Mouse (Mus musculus) forebrain, postnatal 0 days (tissue): ENCODE measurements at regions not wholly inside any gene's neighbourhood (a gene's known extent, or its start where the extent isn't known, plus 50 kb on each side); places are given as distances from the start of the nearest gene placed in this dataset.

Experiments
- ATAC-seq: fragments of 200-750 bp; cut with Nextera tagmentation; 2 replicates; pipeline ENCODE4 v1.8.0; 2017; ENCODE audit warnings: mild to moderate bottlenecking, moderate library complexity
- DNase-seq: peaks from one replicate; pipeline ENCODE4 v3.0.0-alpha.2; 2015
- H3K27ac ChIP-seq: fragments of 300-500 bp; sonication (generic); 2 replicates; pipeline ENCODE4 v1.5.1; 2014; ENCODE audit warnings: low read depth, mild to moderate bottlenecking, antibody characterized with exemption, low read length, moderate library complexity, mixed read lengths
- H3K27me3 ChIP-seq: fragments of 300-500 bp; sonication (generic); 2 replicates; pipeline ENCODE4 v1.6.1; 2014; ENCODE audit warnings: mild to moderate bottlenecking, low read length, mixed read lengths; ENCODE audit not compliant: insufficient read depth
- H3K36me3 ChIP-seq: fragments of 300-500 bp; sonication (generic); 2 replicates; pipeline ENCODE4 v1.6.1; 2014; ENCODE audit warnings: mild to moderate bottlenecking, moderate library complexity; ENCODE audit not compliant: insufficient read depth
- H3K4me1 ChIP-seq: fragments of 300-500 bp; sonication (generic); 2 replicates; pipeline ENCODE4 v1.6.1; 2014; ENCODE audit warnings: antibody characterized with exemption; ENCODE audit not compliant: insufficient read depth
- H3K4me2 ChIP-seq: fragments of 300-500 bp; sonication (generic); 2 replicates; pipeline ENCODE4 v1.6.1; 2014; ENCODE audit warnings: low read depth, mild to moderate bottlenecking, moderate library complexity
- H3K4me3 ChIP-seq: fragments of 300-500 bp; sonication (generic); 2 replicates; pipeline ENCODE4 v1.5.1; 2014; ENCODE audit warnings: low read depth, low read length, mixed read lengths
- H3K9ac ChIP-seq: fragments of 300-500 bp; sonication (generic); 2 replicates; pipeline ENCODE4 v1.6.1; 2014; ENCODE audit warnings: mild to moderate bottlenecking
- H3K9me3 ChIP-seq: fragments of 300-500 bp; sonication (generic); 2 replicates; pipeline ENCODE4 v1.6.1; 2016; ENCODE audit warnings: low read length
- CTCF ChIP-seq: sonication (generic); IDR thresholded peaks from 2 replicates; pipeline ENCODE4 v1.5.1; 2016; ENCODE audit warnings: antibody characterized with exemption, control low read depth, low read depth
- WGBS: fragments of 180-500 bp; shearing (Covaris S2); extraction: QIAGEN DNeasy Blood & Tissue Kit; methylation state at CpG from one replicate; pipeline ENCODE4 v1.1.7; 2014; 5-methylcytosine and 5-hydroxymethylcytosine counted together

DNA sequence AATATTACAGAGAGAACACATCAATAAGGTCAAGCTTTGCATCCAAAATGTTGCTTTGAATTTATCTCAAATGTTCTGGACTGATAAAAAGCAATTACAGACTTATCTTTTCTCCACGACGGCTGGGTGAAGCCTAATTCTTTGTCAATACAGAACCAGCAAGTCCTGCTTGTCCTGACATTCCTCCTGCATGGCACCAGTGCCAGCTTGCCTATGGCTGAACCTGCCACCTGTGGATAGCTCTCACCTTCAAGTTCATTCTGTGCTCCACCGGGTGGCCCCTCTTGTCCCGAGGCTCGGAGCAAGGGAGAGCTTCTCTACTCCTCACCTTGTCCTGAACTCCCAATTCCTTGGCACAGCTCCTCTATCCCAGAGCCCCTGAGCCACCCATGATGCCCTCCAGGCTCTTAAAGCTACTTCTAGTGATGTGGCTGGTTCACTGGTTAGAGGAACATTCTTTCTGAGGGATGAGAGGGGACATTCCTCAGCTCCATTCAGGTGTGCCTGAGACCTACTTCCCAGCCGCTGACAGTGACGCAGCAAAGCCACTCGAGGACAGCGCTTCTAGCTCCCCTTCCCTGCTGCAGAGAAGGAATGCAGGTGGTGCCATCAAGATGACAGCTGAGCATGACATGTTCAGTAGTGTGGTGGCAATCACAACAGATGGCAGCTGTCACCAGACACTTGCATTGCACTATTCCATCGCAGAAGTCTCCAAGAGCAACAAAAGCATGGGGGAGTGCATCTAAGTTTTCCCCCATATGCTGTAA is 119.5 kb upstream of the Sash1 start:
- Histone ChIP-seq H3K9ac (no peak overlapping the region), H3K36me3 (no peaks in the 10 kb centered on the region), H3K27me3 (no peaks in the 10 kb centered on the region), H3K4me3 (no peak overlapping the region), H3K4me2 (no peak overlapping the region), H3K9me3 (no peaks in the 10 kb centered on the region), H3K4me1 (0 out of 2 replicates have a peak, but pooled peaks cover 3% of the 10 kb centered on the region), H3K27ac (no peak overlapping the region)
- no peak for TF ChIP-seq CTCF
- ATAC-seq: peak; percentile 78
- WGBS: 67% methylated on average over 10 of the region's 10 CpGs
- DNase-seq: peak; percentile 46

DNA sequence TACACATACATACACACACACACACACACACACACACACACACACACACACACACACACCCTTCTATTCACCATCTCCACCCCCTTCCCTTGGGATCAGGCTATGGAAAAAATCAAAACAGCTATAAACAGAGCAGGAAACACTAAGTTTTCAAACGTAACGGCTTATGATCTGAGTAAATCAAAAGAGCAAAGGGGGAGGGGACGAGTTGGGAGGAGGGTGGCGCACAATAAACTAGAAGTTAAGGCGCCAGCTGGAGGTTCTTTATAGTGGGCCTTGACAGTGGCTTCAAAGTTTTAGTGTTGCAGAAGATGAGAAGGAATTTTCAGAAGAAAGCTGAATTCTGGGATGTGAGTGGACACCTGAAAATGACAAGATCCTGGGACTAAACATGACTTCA is 116.4 kb upstream of the Sash1 start:
- Histone ChIP-seq H3K27ac (no peak overlapping the region), H3K4me2 (no peak overlapping the region), H3K36me3 (no peaks in the 10 kb centered on the region), H3K9ac (no peak overlapping the region), H3K4me3 (no peak overlapping the region), H3K9me3 (no peaks in the 10 kb centered on the region), H3K4me1 (no peaks in the 10 kb centered on the region), H3K27me3 (no peaks in the 10 kb centered on the region)
- no peak for ATAC-seq
- TF ChIP-seq CTCF: no peak
- 70% methylated on average over 5 of the region's 5 CpGs for WGBS
- DNase-seq: no peak

DNA sequence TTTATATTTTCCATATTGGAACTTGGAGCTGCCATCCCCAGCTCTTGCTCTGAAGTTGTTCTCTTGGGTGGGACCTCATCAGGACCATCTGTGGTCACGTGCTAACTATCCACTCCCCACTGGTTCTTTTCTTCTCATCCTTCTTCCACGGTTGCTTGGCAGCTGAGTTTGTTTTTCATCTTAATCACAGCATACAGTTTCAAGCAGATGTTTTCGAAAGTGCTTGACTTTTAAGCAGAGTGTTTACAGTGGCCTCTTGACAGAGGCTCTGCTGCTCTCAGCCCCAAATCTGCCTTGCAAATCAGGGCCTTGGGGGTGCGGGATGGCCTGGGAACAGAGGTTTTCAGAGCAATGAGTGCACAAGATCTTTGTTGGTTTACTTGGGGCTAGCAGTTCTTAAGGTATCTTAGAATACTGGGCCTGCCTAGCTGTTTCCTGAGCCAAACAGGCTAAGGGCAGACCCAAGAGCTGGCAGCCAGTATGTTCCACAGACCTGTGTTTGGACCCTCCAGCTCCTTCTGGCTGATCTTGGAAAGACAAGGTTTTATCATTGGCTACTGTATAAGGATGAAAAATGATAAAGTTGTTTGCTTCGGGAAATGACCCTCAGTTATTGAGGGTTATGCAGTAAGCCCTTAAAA is 113.0 kb upstream of the Sash1 start:
- DNase-seq (no peak), ATAC-seq (peak; percentile 58)
- 44% methylated on average over 5 of the region's 5 CpGs for WGBS
- Histone ChIP-seq H3K4me2 (no peak overlapping the region), H3K9ac (no peak overlapping the region), H3K27me3 (no peaks in the 10 kb centered on the region), H3K36me3 (no peaks in the 10 kb centered on the region), H3K4me1 (no peaks in the 10 kb centered on the region), H3K9me3 (no peaks in the 10 kb centered on the region), H3K27ac (no peak overlapping the region), H3K4me3 (no peak overlapping the region)
- no peak for TF ChIP-seq CTCF

DNA sequence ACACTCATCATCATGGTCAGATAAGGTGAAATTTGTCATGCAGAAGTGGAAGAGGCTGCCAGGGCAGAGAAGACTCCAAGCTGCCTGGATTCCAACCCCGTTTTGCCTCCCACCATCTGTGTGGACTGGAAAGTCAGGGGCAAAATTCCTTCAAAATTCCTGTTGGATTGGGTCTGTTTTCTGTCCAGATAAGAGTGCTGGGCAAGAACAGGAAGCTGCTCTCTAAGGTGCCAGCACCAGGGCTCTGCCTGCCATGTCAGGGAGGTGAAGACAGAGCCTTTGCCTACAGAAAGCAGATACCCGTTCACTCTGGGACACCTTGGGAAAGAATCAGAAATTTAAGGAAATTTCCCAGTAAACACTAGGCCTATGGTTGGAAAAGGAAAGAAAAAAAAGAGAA is 112.5 kb upstream of the Sash1 start:
- no peak overlapping the region for H3K4me3 ChIP-seq
- no peak overlapping the region for H3K9ac ChIP-seq
- ATAC-seq (no peak), DNase-seq (no peak)
- no peaks in the 10 kb centered on the region for H3K4me1 ChIP-seq
- H3K27me3 ChIP-seq: no peaks in the 10 kb centered on the region
- no peak overlapping the region for H3K27ac ChIP-seq
- no peaks in the 10 kb centered on the region for H3K36me3 ChIP-seq
- H3K9me3 ChIP-seq: no peaks in the 10 kb centered on the region
- no peak for TF ChIP-seq CTCF
- 87% methylated on average over 2 of the region's 2 CpGs for WGBS
- no peak overlapping the region for H3K4me2 ChIP-seq

DNA sequence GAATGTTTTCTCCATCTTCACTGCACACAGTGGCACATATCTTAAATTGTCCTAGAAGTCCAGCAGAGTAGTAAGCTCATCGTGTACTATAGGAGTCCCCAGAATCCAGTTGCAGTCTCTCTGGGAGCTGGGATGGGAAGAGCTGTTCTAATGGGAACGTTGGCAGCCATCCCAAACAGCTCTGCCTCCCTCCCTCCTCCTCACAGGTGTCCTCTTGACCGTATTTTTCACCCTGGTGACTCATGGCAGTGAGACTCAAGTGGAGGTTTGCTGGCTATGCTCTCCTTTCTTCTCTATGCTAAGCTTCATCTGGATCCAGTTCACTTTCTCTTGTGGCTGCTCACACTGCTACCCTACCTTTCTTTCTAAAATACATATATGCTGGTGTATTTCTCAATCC is 109.2 kb upstream of the Sash1 start:
- Histone ChIP-seq H3K4me2 (no peak overlapping the region), H3K4me1 (no peaks in the 10 kb centered on the region), H3K36me3 (no peaks in the 10 kb centered on the region), H3K9ac (no peak overlapping the region), H3K4me3 (no peak overlapping the region), H3K27ac (no peak overlapping the region), H3K9me3 (no peaks in the 10 kb centered on the region), H3K27me3 (no peaks in the 10 kb centered on the region)
- WGBS: 54% methylated on average over 3 of the region's 3 CpGs
- ATAC-seq (no peak), DNase-seq (no peak)
- TF ChIP-seq CTCF: no peak

DNA sequence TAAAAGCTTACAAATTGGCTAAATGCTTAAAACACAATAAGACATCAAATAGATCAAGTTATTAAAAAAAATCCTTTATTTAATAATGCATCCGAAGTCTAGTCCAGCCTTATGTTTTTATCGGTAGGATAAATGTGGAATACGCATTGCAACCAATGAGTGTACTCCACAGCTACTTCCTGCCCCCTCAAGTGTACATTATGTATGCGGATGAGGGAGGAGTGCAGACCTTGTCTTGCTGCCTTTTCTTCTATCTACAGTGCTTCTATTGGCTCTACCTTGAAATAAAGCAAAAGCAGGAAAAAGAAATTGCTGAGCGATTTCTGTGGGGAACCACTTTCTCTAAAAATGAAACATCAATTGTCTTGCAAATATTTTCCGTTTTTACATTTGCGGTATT is 100.5 kb upstream of the Sash1 start:
- no peak overlapping the region for H3K27ac ChIP-seq
- 59% methylated on average over 7 of the region's 7 CpGs for WGBS

DNA sequence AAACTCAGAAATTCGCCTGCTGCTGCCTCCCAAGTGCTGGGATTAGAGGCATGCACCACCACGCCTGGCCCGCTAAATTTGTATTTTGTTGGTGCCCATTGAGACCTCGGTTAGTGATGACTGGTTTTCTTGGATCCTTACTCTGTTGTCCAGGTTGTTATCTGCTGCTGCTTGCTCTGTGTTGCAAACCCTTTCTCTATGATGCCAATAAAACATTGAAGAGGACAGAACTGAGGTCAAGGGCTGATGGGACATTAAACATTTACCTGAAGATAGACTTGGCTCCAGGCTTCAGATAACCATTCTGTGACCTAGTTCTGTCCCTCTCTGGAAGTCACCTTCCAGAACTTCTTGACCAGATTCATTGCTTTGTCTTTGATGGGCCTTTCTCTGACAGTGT is 97.5 kb upstream of the Sash1 start:
- Histone ChIP-seq H3K36me3 (no peaks in the 10 kb centered on the region), H3K4me1 (no peaks in the 10 kb centered on the region), H3K27ac (no peak overlapping the region), H3K9me3 (no peaks in the 10 kb centered on the region), H3K4me2 (no peak overlapping the region), H3K9ac (no peak overlapping the region), H3K27me3 (no peaks in the 10 kb centered on the region), H3K4me3 (no peak overlapping the region)
- ATAC-seq (no peak), DNase-seq (no peak)
- WGBS: 86% methylated on average over 4 of the region's 4 CpGs
- TF ChIP-seq CTCF: no peak

More for the DNA sequence above, 100.5 kb upstream of the Sash1 start:
- Histone ChIP-seq H3K4me3 (no peak overlapping the region), H3K9me3 (no peaks in the 10 kb centered on the region), H3K4me2 (no peak overlapping the region), H3K4me1 (no peaks in the 10 kb centered on the region), H3K36me3 (no peaks in the 10 kb centered on the region), H3K9ac (no peak overlapping the region), H3K27me3 (no peaks in the 10 kb centered on the region)
- no peak for TF ChIP-seq CTCF
- no peak for DNase-seq
- no peak; the same call in 1 of the 2 replicates for ATAC-seq
